Mouse (Mus musculus) heart, adult 18-20 months (tissue): ENCODE measurements around the gene Rasl2-9. TPM values are rescaled to one million over a fixed set of nuclear protein-coding genes. Genes with fewer than 3 reads are reported as not detected.
"Not testable (repeated sequence)": the region's sequence is repeated elsewhere in the genome, so short reads cannot be mapped to it uniquely, and the experiment has no call there.

Experiments used
- DNase-seq, 2 experiments: peaks; one replicate each; pipeline ENCODE4 v3.0.0; 2021 to 2022; ENCODE audit warnings: mixed read lengths in 1 of 2
- long read RNA-seq, 2 experiments: library from polyadenylated mRNA; stranded (forward); transcript quantifications; one replicate each; pipeline ENCODE4 v2.0.0; 2021
- total RNA-seq, 2 experiments: library from RNA; stranded (reverse); gene quantifications; 2 replicates each; pipeline ENCODE4 v1.2.3; 2021

Rasl2-9 gene
- 1 to 10 TPM; 7.5 to 8.3 TPM for total RNA-seq
- long read RNA-seq, experiment 1, partial matches to known transcripts: 0 of 4 reads
- long read RNA-seq, experiment 1, other reads (novel, unspliced or antisense): 0 of 4 reads
- long read RNA-seq, experiment 2, partial matches to known transcripts: 0 of 2 reads
- long read RNA-seq, experiment 2, other reads (novel, unspliced or antisense): 0 of 2 reads

DNA sequence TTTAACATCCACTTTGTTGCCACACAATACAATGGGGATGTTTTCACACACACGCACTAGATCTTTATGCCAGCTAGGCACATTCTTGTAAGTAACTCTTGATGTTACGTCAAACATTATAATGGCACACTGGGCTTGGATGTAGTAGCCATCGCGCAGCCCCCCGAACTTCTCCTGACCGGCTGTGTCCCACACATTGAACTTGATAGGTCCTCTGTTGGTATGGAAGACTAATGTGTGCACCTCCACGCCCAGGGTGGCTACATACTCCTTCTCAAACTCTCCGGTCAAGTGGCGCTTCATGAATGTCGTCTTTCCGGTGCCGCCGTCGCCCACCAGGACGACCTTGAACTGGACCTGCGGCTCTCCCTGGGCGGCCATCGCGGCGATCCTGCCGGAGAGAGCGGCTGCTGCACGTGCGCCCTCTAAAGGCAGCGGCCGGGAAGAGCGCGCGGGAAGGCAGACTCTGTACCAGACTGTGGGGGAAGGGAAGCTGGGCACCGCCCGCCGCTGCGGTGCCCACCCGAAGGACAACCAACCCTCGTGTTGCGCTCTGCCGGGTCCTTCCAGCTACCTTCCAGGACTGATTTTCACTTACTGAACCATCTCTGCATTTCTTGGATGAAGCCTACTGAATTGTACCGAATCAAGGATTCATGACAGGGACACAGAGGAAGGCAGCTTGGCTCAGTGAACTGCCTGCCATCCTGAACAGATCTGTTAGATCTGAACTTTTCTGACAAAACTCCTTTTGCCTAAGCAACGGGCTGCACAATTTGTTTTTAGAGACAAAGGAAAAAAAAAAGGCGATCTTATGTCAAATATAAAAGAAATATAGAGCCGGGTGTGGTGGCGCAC, at the start of gene Rasl2-9:
TSS of gene Rasl2-9 (minus strand) at position 402 of the 858 bp plus-strand sequence.
- peak; percentile 82 to 84 for DNase-seq

DNA sequence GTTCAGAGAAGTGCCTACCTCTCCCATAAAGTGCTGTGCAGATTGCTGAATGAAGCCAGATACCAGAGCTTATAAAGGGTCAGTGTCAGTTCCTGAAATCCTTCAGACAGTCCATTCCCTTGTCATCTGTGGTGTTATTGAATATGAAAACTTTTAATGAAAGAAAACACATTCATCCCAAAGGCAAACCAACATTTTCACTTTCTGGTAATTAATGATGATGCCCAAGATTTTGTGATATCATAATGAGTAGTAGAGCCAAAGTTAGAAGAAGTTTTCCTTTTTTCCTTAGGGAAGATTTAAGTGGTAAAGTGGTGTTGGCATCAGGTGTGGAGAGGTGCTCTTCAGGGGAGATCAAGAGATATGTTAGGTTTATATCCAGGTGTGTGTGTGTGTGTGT, 23.8 kb upstream of the Rasl2-9 start, which contains the start of gene Vmn1r55:
TSS of gene Vmn1r55 (minus strand) at position 101 of the 400 bp plus-strand sequence.
- DNase-seq: not testable (repeated sequence)

- peak; percentile 33 to 56 for DNase-seq
Observed at GRCm38 (mm10) chr7:5125078-5125477, 672 bp downstream of the Rasl2-9 start.

DNA sequence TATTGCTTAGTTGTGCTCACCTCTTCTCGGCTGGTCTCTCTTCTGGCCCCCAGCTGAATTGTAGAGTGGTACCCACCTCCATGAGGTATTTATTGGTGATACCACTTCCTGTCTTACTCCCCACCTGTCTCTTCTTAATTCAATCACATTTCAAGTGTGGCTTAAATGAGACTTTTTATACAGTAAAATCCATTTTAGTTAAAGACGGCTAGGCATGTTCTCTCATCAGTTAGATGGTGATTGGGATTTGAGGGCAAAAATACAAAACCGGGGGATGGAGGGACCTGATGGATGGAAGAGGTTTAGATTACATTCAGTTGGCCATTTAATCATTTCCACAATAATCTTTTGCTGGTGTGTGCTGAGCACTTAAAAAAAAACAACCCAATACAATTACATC, 8.9 kb downstream of the Rasl2-9 start, which contains the start of gene Rfpl4:
TSS of gene Rfpl4 (minus strand) at position 101 of the 400 bp plus-strand sequence.
- DNase-seq: no peak

DNA sequence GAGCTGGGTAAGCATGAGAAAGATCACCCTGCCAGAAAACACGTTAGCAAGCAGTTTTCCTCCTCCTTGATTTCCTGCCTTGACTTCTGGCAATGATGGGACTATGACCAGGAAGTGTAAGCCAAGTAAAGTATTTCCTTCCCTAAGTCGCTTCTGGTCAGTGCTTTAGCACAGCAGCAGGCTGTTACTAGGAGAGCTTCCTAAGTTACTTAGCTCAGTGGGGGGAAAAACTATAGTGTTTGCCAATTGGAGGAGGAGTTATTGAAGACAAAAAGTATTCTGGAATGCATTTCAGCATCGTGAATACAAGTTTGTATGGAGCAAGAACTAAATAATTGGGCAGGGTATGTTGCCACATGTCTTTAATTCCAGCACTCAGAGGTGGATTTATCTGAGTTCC, 13.0 kb downstream of the Rasl2-9 start:
- no peak for DNase-seq

DNA sequence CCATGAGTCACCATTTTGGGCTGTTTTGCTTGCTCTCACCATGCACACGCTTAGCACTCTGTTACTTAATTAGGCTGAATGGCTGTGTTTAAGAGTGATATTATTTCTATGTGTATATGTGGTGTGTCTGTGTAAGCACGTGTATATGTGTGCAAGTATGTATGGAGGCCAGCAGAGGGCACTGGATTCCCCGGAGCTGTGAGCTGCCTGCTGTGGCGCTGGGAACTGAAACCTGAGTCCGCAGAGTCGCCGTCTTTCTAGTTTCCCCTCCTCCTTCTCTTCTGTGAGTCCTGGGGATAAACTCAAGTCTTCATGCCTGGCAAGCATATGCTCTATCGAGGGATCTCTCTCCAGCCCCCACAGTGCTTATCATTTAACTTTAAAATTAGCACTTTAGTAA, 16.4 kb downstream of the Rasl2-9 start:
- no peak for DNase-seq

GRCm38 (mm10) chr7:5108272-5108671, 17.5 kb downstream of the Rasl2-9 start:
- peak in 1 of 2 experiments; percentile 37 for DNase-seq

GRCm38 (mm10) chr7:5102564-5102963, 23.2 kb downstream of the Rasl2-9 start:
- DNase-seq: no peak

DNA sequence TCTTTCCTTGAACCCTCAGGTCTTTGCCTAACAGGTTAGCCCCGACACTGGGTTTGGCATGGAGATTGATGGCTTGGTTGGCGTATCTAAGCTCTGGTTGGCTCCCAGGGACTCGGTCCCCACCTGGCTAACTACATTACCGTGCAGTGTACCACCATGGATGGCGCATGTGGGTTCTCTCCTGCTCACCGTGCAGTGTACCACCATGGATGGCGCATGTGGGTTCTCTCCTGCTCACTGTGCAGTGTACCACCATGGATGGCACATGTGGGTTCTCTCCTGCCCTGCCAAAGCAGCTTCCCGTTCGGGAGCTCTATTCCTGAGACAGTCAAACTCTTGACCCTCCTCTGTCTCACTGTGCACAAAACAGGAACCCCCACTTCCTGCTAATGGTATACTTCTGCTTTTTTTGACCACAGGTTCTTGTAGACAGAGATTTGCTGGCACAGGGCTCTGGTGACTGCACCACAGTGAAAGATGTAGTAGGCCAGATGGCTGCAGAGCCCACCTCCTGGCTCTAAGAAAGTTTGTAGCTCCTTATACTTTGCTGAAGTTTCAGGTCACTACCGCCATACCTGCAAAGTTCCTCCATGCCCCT, 24.6 kb downstream of the Rasl2-9 start:
- peak in 1 of 2 experiments; percentile 72 for DNase-seq

DNA sequence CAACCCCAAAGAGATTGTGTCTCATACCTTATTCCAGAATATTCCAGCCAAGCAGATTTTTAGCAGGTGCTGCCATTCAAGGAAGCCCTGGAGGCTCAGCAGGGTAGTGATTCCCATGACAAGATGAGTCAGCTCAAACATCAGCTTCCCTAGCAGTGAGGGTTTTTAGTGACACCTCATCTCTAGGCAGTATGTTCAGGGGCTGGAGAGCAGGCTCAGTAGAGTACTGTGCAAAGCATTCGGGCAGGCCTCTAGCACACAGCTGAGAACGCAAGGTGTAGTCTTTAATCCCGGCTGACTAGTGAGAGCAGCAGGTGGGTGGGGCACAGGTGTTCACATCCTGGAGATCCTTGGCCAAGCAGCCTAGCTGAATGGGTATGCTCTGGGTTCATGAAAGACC, 26.0 kb downstream of the Rasl2-9 start:
- DNase-seq: no peak

GRCm38 (mm10) chr7:5098769-5099168, 27.0 kb downstream of the Rasl2-9 start:
- no peak for DNase-seq

DNA sequence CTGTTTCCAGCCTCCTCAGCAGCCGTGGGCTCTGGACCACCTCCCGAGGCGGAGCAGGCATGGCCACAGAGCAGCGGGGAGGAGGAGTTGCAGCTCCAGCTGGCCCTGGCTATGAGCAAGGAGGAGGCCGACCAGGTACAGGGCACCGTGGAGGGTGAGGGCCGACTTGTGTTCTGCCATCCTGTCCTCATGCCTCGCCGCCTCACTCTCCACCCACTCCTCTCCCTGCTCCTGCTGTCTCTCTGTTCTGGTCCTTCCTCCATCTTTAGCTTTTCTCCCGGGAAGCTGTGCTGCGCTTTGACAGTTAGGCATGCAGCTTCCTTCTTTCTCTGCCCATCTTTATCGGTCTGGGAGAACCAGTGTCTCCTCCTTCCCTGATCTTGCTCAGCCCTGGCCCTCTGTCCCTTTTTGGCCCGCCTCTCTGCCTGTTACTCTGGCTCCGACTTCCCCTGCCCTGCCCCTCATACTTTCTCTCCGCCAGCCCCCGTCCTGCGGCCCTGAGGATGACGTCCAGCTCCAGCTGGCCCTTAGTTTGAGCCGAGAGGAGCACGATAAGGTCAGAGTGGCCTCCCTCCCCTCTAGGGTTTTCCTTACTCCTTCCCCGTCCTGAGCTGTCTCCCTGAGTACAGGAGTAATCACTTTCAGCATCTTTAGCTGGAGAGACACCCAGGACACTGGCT, 32.8 kb downstream of the Rasl2-9 start:
- DNase-seq: no peak

GRCm38 (mm10) chr7:5092381-5092780, 33.4 kb downstream of the Rasl2-9 start:
- no peak for DNase-seq

GRCm38 (mm10) chr7:5091008-5091728, 34.6 kb downstream of the Rasl2-9 start:
- DNase-seq: no peak

GRCm38 (mm10) chr7:5089853-5090252, 35.9 kb downstream of the Rasl2-9 start:
- no peak for DNase-seq

GRCm38 (mm10) chr7:5087886-5088285, 37.9 kb downstream of the Rasl2-9 start:
- no peak for DNase-seq

- DNase-seq: peak in 1 of 2 experiments; percentile 46
Observed at GRCm38 (mm10) chr7:5086921-5087440, 38.8 kb downstream of the Rasl2-9 start.

- no peak for DNase-seq
Observed at GRCm38 (mm10) chr7:5085512-5085911, 40.2 kb downstream of the Rasl2-9 start.

GRCm38 (mm10) chr7:5083325-5084105, 42.2 kb downstream of the Rasl2-9 start:
- DNase-seq: peak in 1 of 2 experiments; percentile 43

DNA sequence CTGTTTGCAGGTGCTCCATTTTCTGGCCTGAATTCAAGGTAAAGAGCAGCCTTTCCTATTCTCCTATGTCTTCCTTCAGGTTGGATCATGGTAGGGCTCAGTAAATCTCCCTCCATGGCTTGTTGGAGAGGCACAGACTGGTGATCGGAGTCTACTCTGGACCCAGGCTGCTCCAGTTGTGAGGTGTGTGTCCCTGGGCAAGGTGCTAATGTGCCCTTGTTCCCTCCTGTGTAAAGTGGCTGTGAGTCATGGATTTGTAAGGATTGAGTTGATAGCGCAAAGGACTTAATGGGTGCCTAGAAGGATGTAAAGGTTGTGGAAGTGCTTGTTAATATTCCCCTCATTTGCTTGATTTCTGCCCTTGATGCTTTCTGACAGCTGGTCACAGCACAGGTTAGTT, 43.8 kb downstream of the Rasl2-9 start:
- no peak for DNase-seq

GRCm38 (mm10) chr7:5081241-5081640, 44.5 kb downstream of the Rasl2-9 start:
- DNase-seq: no peak
